Mouse (Mus musculus): ENCODE measurements around the gene Cd209e. TPM values are rescaled to one million over a fixed set of nuclear protein-coding genes. Genes with fewer than 3 reads are reported as not detected.

Gene Cd209e
- not detected for polyA plus RNA-seq (2015; fragmentation: Illumina TruSeq; extraction: RNeasy Lipid Tissue Mini Kit (QIAGEN cat#74804); ENCODE audit: insufficient read depth, low read depth, low replicate concordance)

GRCm38 (mm10) chr8:3854209-3854608 lies at the start of gene Cd209e:
Cd209e (minus strand) TSS chr8:3854309.

GRCm38 (mm10) chr8:3878455-3878854 lies 24.3 kb upstream of the Cd209e start, which contains the start of gene Cd209d:
Cd209d (minus strand) TSS chr8:3878555.

Other genes starting within 250 kb of the Cd209e start
- gene Xab2, start 233.0 kb downstream of the Cd209e start, polyA plus RNA-seq (2015; fragmentation: Illumina TruSeq; extraction: RNeasy Lipid Tissue Mini Kit (QIAGEN cat#74804); ENCODE audit: insufficient read depth, low read depth, low replicate concordance), result 8.2 TPM
- 18.4 TPM for gene Pet100, start 232.8 kb downstream of the Cd209e start, polyA plus RNA-seq (2015; fragmentation: Illumina TruSeq; extraction: RNeasy Lipid Tissue Mini Kit (QIAGEN cat#74804); ENCODE audit: insufficient read depth, low read depth, low replicate concordance)
- not detected for gene Pcp2, start 228.8 kb downstream of the Cd209e start, polyA plus RNA-seq (2015; fragmentation: Illumina TruSeq; extraction: RNeasy Lipid Tissue Mini Kit (QIAGEN cat#74804); ENCODE audit: insufficient read depth, low read depth, low replicate concordance)
- 86.7 TPM for gene Stxbp2, start 223.4 kb downstream of the Cd209e start, polyA plus RNA-seq (2015; fragmentation: Illumina TruSeq; extraction: RNeasy Lipid Tissue Mini Kit (QIAGEN cat#74804); ENCODE audit: insufficient read depth, low read depth, low replicate concordance)
- 15.3 TPM for gene Retn, start 198.5 kb downstream of the Cd209e start, polyA plus RNA-seq (2015; fragmentation: Illumina TruSeq; extraction: RNeasy Lipid Tissue Mini Kit (QIAGEN cat#74804); ENCODE audit: insufficient read depth, low read depth, low replicate concordance)
- gene Mcemp1, start 188.6 kb downstream of the Cd209e start, polyA plus RNA-seq (2015; fragmentation: Illumina TruSeq; extraction: RNeasy Lipid Tissue Mini Kit (QIAGEN cat#74804); ENCODE audit: insufficient read depth, low read depth, low replicate concordance), result not detected
- gene Fcor, start 181.9 kb downstream of the Cd209e start, polyA plus RNA-seq (2015; fragmentation: Illumina TruSeq; extraction: RNeasy Lipid Tissue Mini Kit (QIAGEN cat#74804); ENCODE audit: insufficient read depth, low read depth, low replicate concordance), result 4.2 TPM
- gene Trappc5, start 178.0 kb downstream of the Cd209e start, polyA plus RNA-seq (2015; fragmentation: Illumina TruSeq; extraction: RNeasy Lipid Tissue Mini Kit (QIAGEN cat#74804); ENCODE audit: insufficient read depth, low read depth, low replicate concordance), result 4.5 TPM
- not detected for gene Fcer2a, start 160.1 kb downstream of the Cd209e start, polyA plus RNA-seq (2015; fragmentation: Illumina TruSeq; extraction: RNeasy Lipid Tissue Mini Kit (QIAGEN cat#74804); ENCODE audit: insufficient read depth, low read depth, low replicate concordance)
- gene Clec4g, start 133.7 kb downstream of the Cd209e start, polyA plus RNA-seq (2015; fragmentation: Illumina TruSeq; extraction: RNeasy Lipid Tissue Mini Kit (QIAGEN cat#74804); ENCODE audit: insufficient read depth, low read depth, low replicate concordance), result not detected
- gene Cd209a, start 105.3 kb downstream of the Cd209e start, polyA plus RNA-seq (2015; fragmentation: Illumina TruSeq; extraction: RNeasy Lipid Tissue Mini Kit (QIAGEN cat#74804); ENCODE audit: insufficient read depth, low read depth, low replicate concordance), result 1.0 TPM
- gene Cd209d, start 24.2 kb upstream of the Cd209e start, polyA plus RNA-seq (2015; fragmentation: Illumina TruSeq; extraction: RNeasy Lipid Tissue Mini Kit (QIAGEN cat#74804); ENCODE audit: insufficient read depth, low read depth, low replicate concordance), result not detected
- gene Cd209b, start 72.5 kb upstream of the Cd209e start, polyA plus RNA-seq (2015; fragmentation: Illumina TruSeq; extraction: RNeasy Lipid Tissue Mini Kit (QIAGEN cat#74804); ENCODE audit: insufficient read depth, low read depth, low replicate concordance), result 0.42 TPM
- gene Cd209c, start 100.4 kb upstream of the Cd209e start, polyA plus RNA-seq (2015; fragmentation: Illumina TruSeq; extraction: RNeasy Lipid Tissue Mini Kit (QIAGEN cat#74804); ENCODE audit: insufficient read depth, low read depth, low replicate concordance), result not detected

Data from pancreas, adult 10 weeks (tissue).